Mouse (Mus musculus) brain, adult 2 months (tissue): Measurements from ENCODE around the gene Gsg1l.
A peak's percentile ranks its signal among the peaks of the same experiment; 100 is the strongest.

Experiments used
- DNase-seq: peaks from one replicate; pipeline ENCODE4 v3.0.0; 2011; ENCODE audit warnings: low read depth, low spot score

Gene Gsg1l

DNA sequence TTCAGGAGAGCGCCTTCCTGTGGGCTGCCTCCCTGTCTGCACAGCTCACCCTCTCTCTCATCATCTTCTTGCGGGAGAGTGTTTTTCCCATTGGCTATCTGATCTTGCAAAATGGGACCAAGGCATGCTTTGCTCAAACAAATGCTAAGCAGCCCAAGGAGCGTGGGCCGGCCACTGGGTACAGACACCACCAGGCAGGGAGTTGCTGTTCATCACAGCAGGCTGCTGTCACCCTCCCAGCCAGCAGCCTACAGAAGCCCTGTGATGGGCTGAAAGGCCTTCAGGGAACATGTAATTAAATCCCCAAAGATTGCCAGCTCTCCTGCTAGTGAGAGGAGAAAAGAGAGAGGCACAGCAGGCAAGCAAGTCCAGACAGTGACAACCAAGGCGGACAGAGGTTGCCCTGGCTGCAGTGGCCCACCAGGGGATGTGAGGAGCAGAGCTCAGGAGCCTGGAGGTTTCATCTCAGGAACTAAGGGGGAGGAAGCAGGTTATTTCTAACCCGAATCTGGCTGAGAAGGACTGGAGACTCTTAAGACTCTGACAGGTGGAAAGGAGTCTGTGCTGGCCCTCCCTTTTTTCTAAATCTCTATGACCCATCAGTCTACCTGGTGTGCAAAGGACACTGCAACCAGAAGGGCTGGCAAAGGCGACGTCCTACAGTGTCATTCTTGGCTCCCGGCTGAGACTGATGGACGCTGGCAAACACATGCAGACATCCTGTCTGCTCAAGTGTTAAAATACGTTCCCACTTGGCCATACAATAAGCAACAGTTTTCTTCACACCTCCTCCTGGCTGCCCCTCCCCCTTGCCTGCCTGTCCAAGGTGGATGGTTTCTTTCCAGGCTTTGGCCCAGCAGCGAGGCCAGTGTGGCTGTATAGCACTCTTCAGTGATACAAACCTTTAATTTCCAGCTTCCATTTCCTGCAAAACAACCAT is 98.0 kb downstream of the Gsg1l start:
- peak; percentile 86 for DNase-seq

DNA sequence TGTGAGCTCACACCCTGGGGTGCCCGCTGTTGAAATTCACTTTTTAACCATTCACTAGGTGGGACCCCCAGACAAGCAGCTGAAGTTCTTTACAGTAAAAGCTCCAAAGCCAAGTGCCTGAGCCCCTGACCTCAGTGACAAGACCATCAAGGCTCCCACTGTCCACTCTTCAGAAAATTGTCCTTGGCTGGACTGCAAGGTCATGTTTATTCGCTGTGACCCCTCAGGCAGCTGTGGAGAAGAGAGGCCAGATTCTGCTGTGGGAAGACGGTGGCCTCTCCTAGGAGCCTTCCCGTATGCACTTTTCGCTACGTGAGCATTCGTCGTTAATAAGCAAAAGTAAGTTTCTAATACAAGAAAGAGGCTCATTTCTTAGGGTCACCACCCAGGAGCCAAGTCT is 102.6 kb downstream of the Gsg1l start:
- DNase-seq = no peak

DNA sequence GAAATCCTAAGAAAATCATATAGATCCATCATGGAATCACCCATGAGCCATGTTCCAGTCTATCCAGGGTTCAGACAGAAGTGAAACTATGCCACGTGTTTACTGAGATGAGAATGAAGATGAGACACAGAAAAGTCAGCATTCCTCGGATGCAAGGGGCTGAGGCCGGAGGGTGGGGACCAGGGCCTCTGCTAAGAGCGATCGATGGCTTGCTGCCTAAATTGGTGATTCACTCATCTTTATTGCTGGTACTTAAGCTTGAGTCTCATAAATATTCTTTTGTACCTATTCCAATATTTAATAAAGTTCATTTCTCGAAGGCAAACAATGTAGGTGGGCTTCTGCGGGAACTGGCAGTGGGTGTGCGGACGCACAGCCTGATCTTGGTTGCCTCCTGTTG is 105.5 kb downstream of the Gsg1l start:
- DNase-seq = no peak

GRCm38 (mm10) chr7:125975414-125975813 is 106.8 kb downstream of the Gsg1l start:
- no peak for DNase-seq

DNA sequence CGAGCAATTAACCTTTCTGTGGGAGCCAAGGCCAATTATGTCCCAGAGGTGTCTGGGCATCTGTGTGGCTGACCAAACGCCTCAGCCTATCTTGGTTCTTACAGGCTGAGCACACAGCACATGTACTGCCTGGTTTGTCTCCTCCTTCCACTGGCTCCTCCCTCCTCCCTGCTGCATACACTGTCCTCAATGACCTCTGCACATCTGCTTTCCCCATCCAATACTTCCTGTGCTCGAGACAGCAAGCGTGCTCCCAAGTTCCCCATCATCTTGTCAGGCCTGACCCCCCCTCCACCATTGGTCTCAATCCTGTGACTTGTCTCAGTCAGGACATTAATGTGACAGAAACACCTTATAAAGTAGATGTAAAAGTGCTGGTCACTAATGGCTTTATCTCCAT is 108.3 kb downstream of the Gsg1l start:
- no peak for DNase-seq

DNA sequence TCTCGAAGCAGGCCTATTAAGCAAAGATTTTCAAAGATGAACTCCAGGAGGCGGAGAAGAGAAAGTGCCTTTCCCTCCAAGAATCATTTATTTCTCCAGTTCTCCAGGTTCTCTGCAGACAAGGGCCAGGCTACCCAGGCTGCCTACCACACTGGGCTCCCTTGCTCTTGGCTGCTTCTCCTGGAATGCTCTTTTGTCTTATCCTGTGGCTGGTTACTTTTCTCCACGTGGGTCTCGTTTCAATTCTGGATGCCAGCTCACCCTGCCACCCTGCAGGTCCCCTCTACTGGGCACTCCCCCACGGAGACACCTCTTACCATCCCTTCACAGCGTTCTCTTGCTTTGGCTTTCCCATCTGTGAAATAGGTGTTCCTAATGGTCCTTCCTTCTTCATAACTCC is 109.4 kb downstream of the Gsg1l start:
- DNase-seq = no peak

GRCm38 (mm10) chr7:125972174-125972672 is 110.0 kb downstream of the Gsg1l start:
- DNase-seq = peak; percentile 41

DNA sequence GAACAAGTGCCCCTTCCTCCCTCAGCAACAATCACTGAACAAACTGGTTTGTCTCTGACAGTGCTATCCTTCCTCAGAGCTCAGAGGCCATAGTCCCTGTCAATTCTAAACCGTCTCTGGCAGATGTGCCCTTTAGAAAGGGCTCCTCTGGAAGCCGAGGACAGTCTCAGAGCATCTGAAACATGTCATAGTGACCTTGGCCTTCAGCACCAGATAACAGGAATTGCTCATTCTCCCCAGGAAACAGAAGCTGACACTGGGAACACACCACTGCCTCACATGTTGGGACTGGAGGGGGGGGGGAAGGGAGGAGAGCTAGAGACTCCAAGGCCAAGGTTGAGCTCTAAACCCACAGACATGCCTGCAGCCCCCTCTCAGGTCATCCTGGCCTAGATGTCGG is 113.1 kb downstream of the Gsg1l start:
- no peak for DNase-seq

DNA sequence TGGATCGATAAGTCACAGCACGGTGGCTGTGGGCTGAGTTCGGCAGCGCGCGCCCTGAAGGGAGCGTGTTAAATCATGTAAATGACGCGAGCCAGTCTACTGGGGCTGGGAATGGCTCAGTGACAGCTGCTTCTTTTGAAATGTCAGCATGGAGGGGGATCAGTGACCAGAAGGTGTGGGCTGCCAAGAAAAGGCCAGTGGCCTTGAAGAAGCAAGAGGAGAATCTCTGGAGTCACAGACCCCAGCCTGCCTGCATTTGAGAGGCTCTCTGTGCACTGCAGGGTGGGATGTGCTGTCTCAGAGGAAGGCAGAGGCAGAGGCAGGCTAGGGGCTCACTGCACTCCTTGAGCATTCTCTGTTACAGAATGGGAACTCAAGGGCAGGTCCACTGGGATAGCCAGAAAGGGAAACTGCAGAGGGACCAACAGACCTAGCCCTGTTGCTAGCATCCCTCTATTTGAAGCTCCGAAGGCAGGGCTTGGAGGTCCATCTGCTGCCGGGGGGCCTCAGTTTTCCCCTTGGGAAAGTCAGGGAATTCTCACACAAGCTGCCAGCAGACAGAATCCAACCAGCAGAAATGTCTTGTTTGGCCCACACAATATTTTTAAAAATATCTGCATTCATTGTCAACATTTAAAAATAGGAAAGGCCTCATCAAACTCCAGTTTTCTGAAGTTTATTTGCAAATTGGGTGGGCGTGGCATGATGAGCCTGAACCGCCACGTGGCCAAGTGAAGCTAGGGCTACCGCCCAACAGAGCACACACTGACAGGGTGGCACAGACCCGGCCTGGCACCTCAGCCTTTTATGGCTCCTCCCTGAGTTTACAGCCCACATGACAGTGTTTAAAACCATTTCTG is 115.6 kb downstream of the Gsg1l start:
- DNase-seq = peak; percentile 39

DNA sequence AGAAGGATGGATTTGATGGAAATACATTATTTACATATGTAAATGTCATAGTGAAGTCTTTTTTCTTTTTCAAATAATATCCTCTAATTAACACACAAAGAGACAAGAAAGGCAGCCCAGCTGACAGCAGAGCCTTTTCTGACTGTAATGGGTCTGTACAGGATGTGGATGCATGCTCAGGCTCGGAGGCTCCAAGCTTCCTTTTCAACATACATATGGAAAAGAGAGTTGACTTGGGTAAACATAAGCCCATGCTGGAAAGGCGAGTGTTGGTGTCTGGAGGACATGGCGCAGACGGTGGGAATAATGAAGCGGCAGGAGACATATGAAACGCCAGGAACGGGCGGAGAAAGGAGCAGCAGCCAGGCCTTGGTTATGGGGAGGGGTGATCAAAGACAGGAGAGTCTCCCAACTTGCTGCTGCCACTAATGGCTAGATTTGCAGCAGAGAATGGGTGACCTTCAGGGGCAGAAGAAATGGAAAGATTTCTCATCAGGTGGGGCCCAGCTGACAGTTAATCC is 118.1 kb downstream of the Gsg1l start:
- DNase-seq = no peak

DNA sequence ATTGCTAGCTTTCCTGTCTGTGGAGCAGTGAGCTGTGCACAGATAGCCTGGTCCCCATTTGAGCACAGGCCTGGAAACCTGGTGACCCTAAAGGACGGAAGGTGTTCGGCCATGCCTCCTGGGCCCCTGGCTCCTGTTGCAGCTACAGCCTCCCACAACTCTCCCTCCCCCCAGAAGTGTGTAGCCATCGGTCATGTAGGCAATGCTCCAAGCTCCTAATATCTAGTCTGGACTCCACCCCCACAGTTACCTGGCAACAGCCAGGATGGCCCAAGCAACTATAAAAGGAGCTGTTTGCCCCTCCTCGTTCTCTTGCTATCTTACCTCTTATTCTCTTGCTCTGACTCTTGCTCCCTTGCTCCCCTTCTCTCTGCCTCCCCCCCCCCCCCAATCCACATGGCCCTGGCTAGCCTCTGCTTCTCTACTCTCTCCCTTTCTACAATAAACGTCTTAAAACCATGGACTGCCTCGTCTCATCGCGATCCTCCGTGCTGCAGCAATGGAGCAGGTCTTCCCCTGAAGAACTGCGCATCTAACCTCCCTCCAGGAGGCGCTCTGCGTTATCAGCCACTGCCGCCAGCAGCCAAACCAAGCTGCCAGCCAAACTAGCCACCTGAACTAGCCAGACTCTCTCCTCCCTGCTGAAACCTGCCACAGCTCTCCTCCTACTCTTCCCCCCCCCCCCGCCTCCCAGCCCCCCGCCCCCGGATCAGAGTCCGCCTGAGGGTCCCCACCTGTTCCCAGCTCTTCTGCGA is 122.7 kb downstream of the Gsg1l start:
- DNase-seq = no peak

DNA sequence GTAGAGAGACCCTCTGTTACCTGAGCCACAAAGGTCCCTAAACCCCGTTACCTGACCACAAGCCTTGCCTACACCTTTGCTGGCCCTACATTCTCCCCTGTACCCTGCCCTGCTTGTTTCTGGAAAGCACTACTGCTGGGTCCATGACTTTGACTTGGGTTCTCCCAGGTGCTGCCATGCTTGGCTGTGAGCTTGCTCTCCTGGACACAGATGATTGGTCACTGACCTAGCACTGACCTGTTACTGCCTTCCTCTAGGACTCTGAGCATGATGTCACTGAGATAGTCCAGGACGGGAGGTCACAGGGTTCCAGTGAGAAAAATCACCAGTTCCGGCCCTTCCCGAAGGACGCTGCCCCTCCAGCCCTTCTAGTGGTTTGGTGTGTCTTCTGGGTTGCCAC is 123.4 kb downstream of the Gsg1l start:
- no peak for DNase-seq

DNA sequence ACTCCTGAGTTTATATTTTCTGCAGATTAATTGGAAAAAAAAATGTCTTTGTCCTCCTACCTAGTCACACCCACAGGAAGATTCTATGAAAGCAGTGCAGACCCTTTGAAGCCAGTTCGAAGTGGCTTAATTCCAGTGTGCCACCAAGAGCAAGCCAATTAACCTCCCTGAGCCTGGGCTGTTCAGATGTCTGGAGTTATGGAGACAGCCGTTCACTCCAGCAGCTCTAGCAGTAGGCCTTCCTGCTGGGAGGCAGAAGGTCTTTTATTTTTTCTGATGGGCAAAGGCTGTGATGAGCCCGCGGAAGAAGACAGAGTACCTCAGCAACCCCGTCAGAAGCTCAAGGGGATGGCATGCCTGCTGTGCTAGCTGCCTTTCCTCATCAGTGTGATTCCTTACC is 127.2 kb downstream of the Gsg1l start:
- DNase-seq = no peak

- no peak for DNase-seq
These were observed 127.8 kb downstream of the Gsg1l start for GRCm38 (mm10) chr7:125954356-125954878.

- DNase-seq = no peak
These were observed 128.4 kb downstream of the Gsg1l start for GRCm38 (mm10) chr7:125953844-125954243.

DNA sequence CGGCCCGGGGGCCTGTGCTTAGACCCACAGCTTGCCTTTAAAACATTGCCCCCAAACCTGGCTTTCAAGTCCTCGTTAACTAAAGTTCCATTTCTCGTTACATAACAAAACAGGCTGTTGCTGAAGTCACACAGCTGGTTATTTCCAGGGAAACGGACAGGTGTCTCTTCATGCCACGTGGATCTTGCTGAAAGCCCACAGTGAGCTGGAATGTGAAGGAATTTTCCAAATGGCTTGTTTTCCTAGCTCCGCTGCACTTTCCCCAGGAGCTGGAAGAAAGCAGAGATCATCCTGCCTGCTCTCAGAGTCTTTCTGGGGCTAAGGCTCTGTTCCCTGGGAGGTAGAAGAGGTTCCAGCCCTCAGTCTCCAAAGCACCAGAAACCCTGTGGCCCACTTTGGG is 130.3 kb downstream of the Gsg1l start:
- peak; percentile 69 for DNase-seq

GRCm38 (mm10) chr7:125948973-125949372 is 133.2 kb downstream of the Gsg1l start:
- no peak for DNase-seq

GRCm38 (mm10) chr7:125945915-125946314 is 136.3 kb downstream of the Gsg1l start:
- DNase-seq = no peak

DNA sequence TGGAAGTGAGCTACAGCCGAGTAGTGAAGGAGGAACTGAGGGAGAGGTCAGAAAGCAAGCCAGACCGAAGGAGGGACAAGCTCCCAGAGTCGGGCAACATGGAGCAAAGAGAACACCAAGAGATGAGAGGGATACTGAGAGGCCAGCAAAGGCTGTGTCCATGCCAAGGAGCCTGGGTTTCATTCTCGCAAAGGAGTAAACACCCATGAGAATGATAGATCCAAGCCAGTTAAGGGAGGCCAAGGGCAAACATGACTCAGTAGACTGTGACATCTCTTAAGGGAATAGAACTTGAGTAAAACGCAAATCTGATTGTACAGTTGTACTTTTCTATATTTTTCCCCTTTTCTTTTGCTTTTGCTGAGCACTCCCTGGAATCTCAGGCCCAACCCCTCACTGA is 137.6 kb downstream of the Gsg1l start:
- no peak for DNase-seq

DNA sequence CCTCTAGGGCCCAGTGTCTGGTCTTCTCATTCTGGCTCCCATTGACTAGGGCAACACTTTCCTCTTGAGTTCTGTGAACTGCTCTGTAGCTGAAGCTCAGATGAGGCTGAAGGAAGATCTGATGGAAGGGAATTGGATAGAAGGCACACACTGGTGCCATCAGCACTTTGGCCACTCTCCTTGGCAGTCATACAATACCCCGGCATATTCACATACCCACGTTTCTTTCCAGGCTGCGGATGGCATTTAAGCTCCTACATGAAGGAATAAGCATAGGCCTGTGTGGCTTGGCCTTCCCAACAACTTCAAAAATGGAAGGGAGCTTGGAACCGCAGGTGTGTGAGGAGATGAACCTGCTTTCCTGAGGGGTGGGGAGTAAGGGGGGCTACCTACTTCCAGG is 138.7 kb downstream of the Gsg1l start:
- peak; percentile 54 for DNase-seq
